Mouse (Mus musculus): ENCODE results near the gene Cntrl. TPM values are rescaled to one million over a fixed set of nuclear protein-coding genes. Genes with fewer than 3 reads are reported as not detected.

Gene Cntrl
- polyA plus RNA-seq, 1 experiment = 2.6 TPM

- TF ChIP-seq POLR2AphosphoS2 (IDR thresholded peaks at IDR 0.05; ENCODE audit: insufficient read length, low read depth) = no peak
- TF ChIP-seq MAX (IDR thresholded peaks at IDR 0.05; ENCODE audit: low read depth) = no peak
- TF ChIP-seq USF1 (IDR thresholded peaks at IDR 0.05; ENCODE audit: low read depth) = no peak
- no peak for TF ChIP-seq SRF (IDR thresholded peaks at IDR 0.05; ENCODE audit: control insufficient read depth, insufficient read length, low read depth)
- no peak for TF ChIP-seq TCF3 (IDR thresholded peaks at IDR 0.05; ENCODE audit: insufficient read length, low read depth)
- TF ChIP-seq REST (IDR thresholded peaks at IDR 0.05; ENCODE audit: insufficient read depth, insufficient read length) = no peak
- TF ChIP-seq MYOD1 (IDR thresholded peaks at IDR 0.05; ENCODE audit: control insufficient read depth in 1 of 3, insufficient read length in 2 of 3, low read depth in 2 of 3) = no peak
- TF ChIP-seq CEBPB (IDR thresholded peaks at IDR 0.05; ENCODE audit: insufficient read depth, poor library complexity, severe bottlenecking) = no peak
- TF ChIP-seq MYOG (IDR thresholded peaks at IDR 0.05; ENCODE audit: control insufficient read depth in 1 of 3, insufficient read depth in 1 of 3, insufficient read length in 2 of 3, low read depth in 2 of 3) = no peak
- TF ChIP-seq TCF12 (IDR thresholded peaks at IDR 0.05; ENCODE audit: insufficient read depth, poor library complexity, severe bottlenecking) = no peak
- TF ChIP-seq POLR2A (IDR thresholded peaks at IDR 0.05; ENCODE audit: insufficient read length, low read depth) = no peak
- Histone ChIP-seq H3K79me2 (ENCODE audit: control insufficient read depth, insufficient read depth) (no peaks in the 10 kb centered on the region), H3K4me3 (no peak overlapping the region), H3K4me2 (ENCODE audit: low read depth) (no peak overlapping the region), H3K27me3 (ENCODE audit: control insufficient read depth, insufficient read depth, insufficient read length) (peaks cover 14% of the 10 kb centered on the region), H3ac (ENCODE audit: control insufficient read depth, insufficient read length) (no peak overlapping the region), H3K36me3 (ENCODE audit: control insufficient read depth, insufficient read depth) (no peaks in the 10 kb centered on the region)
Measured at GRCm38 (mm10) chr2:35103558-35103957, 5.7 kb upstream of the Cntrl start.

GRCm38 (mm10) chr2:35104843-35105242 is 4.4 kb upstream of the Cntrl start:
- no peak overlapping the region for H3K4me2 ChIP-seq (ENCODE audit: low read depth)
- no peaks in the 10 kb centered on the region for H3K79me2 ChIP-seq (ENCODE audit: control insufficient read depth, insufficient read depth)
- H3K27me3 ChIP-seq (ENCODE audit: control insufficient read depth, insufficient read depth, insufficient read length) = peaks cover 14% of the 10 kb centered on the region
- H3ac ChIP-seq (ENCODE audit: control insufficient read depth, insufficient read length) = no peak overlapping the region
- H3K4me3 ChIP-seq = no peak overlapping the region
- no peaks in the 10 kb centered on the region for H3K36me3 ChIP-seq (ENCODE audit: control insufficient read depth, insufficient read depth)
- no peak for TF ChIP-seq POLR2A (IDR thresholded peaks at IDR 0.05; ENCODE audit: insufficient read length, low read depth)
- no peak for TF ChIP-seq TCF12 (IDR thresholded peaks at IDR 0.05; ENCODE audit: insufficient read depth, poor library complexity, severe bottlenecking)

GRCm38 (mm10) chr2:35107984-35108635 is 1.2 kb upstream of the Cntrl start:
- TF ChIP-seq TCF12 (IDR thresholded peaks at IDR 0.05; ENCODE audit: insufficient read depth, poor library complexity, severe bottlenecking) (no peak), MAX (IDR thresholded peaks at IDR 0.05; ENCODE audit: low read depth) (no peak), MYOD1 (IDR thresholded peaks at IDR 0.05; ENCODE audit: control insufficient read depth in 1 of 3, insufficient read length in 2 of 3, low read depth in 2 of 3) (no peak), REST (IDR thresholded peaks at IDR 0.05; ENCODE audit: insufficient read depth, insufficient read length) (no peak), SRF (IDR thresholded peaks at IDR 0.05; ENCODE audit: control insufficient read depth, insufficient read length, low read depth) (no peak), CEBPB (IDR thresholded peaks at IDR 0.05; ENCODE audit: insufficient read depth, poor library complexity, severe bottlenecking) (no peak), POLR2A (IDR thresholded peaks at IDR 0.05; ENCODE audit: insufficient read length, low read depth) (no peak), MYOG (IDR thresholded peaks at IDR 0.05; ENCODE audit: control insufficient read depth in 1 of 3, insufficient read depth in 1 of 3, insufficient read length in 2 of 3, low read depth in 2 of 3) (no peak), TCF3 (IDR thresholded peaks at IDR 0.05; ENCODE audit: insufficient read length, low read depth) (no peak), POLR2AphosphoS2 (IDR thresholded peaks at IDR 0.05; ENCODE audit: insufficient read length, low read depth) (no peak), E2F4 (IDR thresholded peaks at IDR 0.05; ENCODE audit: insufficient read depth) (no peak), USF1 (IDR thresholded peaks at IDR 0.05; ENCODE audit: low read depth) (no peak)
- Histone ChIP-seq H3ac (ENCODE audit: control insufficient read depth, insufficient read length) (no peak overlapping the region), H3K4me2 (ENCODE audit: low read depth) (no peak overlapping the region)

GRCm38 (mm10) chr2:35108712-35109111 is 580 bp upstream of the Cntrl start:
- H3K36me3 ChIP-seq (ENCODE audit: control insufficient read depth, insufficient read depth) = no peaks in the 10 kb centered on the region
- H3K4me3 ChIP-seq = peak overlapping the region; percentile 40
- H3K79me2 ChIP-seq (ENCODE audit: control insufficient read depth, insufficient read depth) = no peaks in the 10 kb centered on the region
- H3ac ChIP-seq (ENCODE audit: control insufficient read depth, insufficient read length) = peak overlapping the region; percentile 65
- TF ChIP-seq REST (IDR thresholded peaks at IDR 0.05; ENCODE audit: insufficient read depth, insufficient read length) = no peak
- no peak for TF ChIP-seq MYOD1 (IDR thresholded peaks at IDR 0.05; ENCODE audit: control insufficient read depth in 1 of 3, insufficient read length in 2 of 3, low read depth in 2 of 3)
- TF ChIP-seq E2F4 (IDR thresholded peaks at IDR 0.05; ENCODE audit: insufficient read depth) = no peak
- no peak for TF ChIP-seq SRF (IDR thresholded peaks at IDR 0.05; ENCODE audit: control insufficient read depth, insufficient read length, low read depth)
- TF ChIP-seq MAX (IDR thresholded peaks at IDR 0.05; ENCODE audit: low read depth) = no peak
- TF ChIP-seq POLR2AphosphoS2 (IDR thresholded peaks at IDR 0.05; ENCODE audit: insufficient read length, low read depth) = no peak
- TF ChIP-seq USF1 (IDR thresholded peaks at IDR 0.05; ENCODE audit: low read depth) = no peak
- no peak for TF ChIP-seq CEBPB (IDR thresholded peaks at IDR 0.05; ENCODE audit: insufficient read depth, poor library complexity, severe bottlenecking)
- TF ChIP-seq TCF12 (IDR thresholded peaks at IDR 0.05; ENCODE audit: insufficient read depth, poor library complexity, severe bottlenecking) = no peak
- TF ChIP-seq TCF3 (IDR thresholded peaks at IDR 0.05; ENCODE audit: insufficient read length, low read depth) = no peak
- TF ChIP-seq POLR2A (IDR thresholded peaks at IDR 0.05; ENCODE audit: insufficient read length, low read depth) = no peak
- TF ChIP-seq MYOG (IDR thresholded peaks at IDR 0.05; ENCODE audit: control insufficient read depth in 1 of 3, insufficient read depth in 1 of 3, insufficient read length in 2 of 3, low read depth in 2 of 3) = no peak
- H3K4me2 ChIP-seq (ENCODE audit: low read depth) = peak overlapping the region; percentile 84
- no peaks in the 10 kb centered on the region for H3K27me3 ChIP-seq (ENCODE audit: control insufficient read depth, insufficient read depth, insufficient read length)

More at GRCm38 (mm10) chr2:35107984-35108635, 1.2 kb upstream of the Cntrl start:
- no peaks in the 10 kb centered on the region for H3K27me3 ChIP-seq (ENCODE audit: control insufficient read depth, insufficient read depth, insufficient read length)
- no peaks in the 10 kb centered on the region for H3K36me3 ChIP-seq (ENCODE audit: control insufficient read depth, insufficient read depth)
- H3K4me3 ChIP-seq = peak overlapping the region; percentile 40
- no peaks in the 10 kb centered on the region for H3K79me2 ChIP-seq (ENCODE audit: control insufficient read depth, insufficient read depth)

DNA sequence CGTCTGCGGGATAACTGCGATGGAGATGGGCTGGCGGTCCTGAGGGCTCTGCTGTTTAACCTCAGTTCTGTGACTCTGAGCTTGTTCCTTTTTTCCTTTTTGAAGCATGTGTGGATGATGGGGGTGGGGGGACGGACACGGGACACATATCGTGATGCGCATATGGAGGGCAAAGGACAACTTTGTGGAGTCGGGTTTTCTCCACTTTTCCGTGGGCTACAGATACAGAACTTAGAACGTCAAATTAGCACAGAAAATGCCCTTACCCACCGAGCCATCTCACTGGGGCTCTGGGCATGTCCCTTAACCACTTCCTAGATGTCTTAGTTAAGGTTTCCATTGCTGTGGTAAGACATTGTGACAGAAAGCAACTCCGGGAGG is 622 bp downstream of the Cntrl start:
- no peaks in the 10 kb centered on the region for H3K36me3 ChIP-seq (ENCODE audit: control insufficient read depth, insufficient read depth)
- H3K27me3 ChIP-seq (ENCODE audit: control insufficient read depth, insufficient read depth, insufficient read length) = no peaks in the 10 kb centered on the region
- H3K4me3 ChIP-seq = peak overlapping the region; percentile 40
- TF ChIP-seq E2F4 (IDR thresholded peaks at IDR 0.05; ENCODE audit: insufficient read depth) (no peak), SRF (IDR thresholded peaks at IDR 0.05; ENCODE audit: control insufficient read depth, insufficient read length, low read depth) (no peak), TCF3 (IDR thresholded peaks at IDR 0.05; ENCODE audit: insufficient read length, low read depth) (no peak), USF1 (IDR thresholded peaks at IDR 0.05; ENCODE audit: low read depth) (no peak)
- peak overlapping the region; percentile 65 for H3ac ChIP-seq (ENCODE audit: control insufficient read depth, insufficient read length)
- H3K79me2 ChIP-seq (ENCODE audit: control insufficient read depth, insufficient read depth) = no peaks in the 10 kb centered on the region
- peak overlapping the region; percentile 75 for H3K4me2 ChIP-seq (ENCODE audit: low read depth)
